Mouse (Mus musculus) MEL (cell line): Measurements from ENCODE around the gene Rora. TPM values are rescaled to one million over a fixed set of nuclear protein-coding genes. Genes with fewer than 3 reads are reported as not detected.

Experiments
- DNase-seq: peaks from one replicate; pipeline ENCODE4 v3.0.0; 2011; ENCODE audit warnings: low read depth, low spot score
- H3K27ac ChIP-seq: 2 replicates; pipeline ENCODE4 v1.5.1; 2012; ENCODE audit warnings: low read depth, mild to moderate bottlenecking, control low read depth, low read length, moderate library complexity; ENCODE audit not compliant: control insufficient read depth
- H3K27me3 ChIP-seq, 2 experiments: fragments of 150-350 bp in 1 of 2; sonication (generic) in 1 of 2; 2 replicates each; pipeline ENCODE4 v1.6.1; 2012; ENCODE audit warnings: low read length in 2 of 2, mild to moderate bottlenecking in 2 of 2, improper control_type of control experiment in 1 of 2, moderate library complexity in 1 of 2; ENCODE audit not compliant: insufficient read depth in 2 of 2, control insufficient read depth in 1 of 2
- H3K36me3 ChIP-seq, 2 experiments: 2 replicates each; pipeline ENCODE4 v1.6.1; 2012 to 2014; ENCODE audit warnings: low read length in 2 of 2, improper control_type of control experiment in 1 of 2, inconsistent platforms in 1 of 2, mild to moderate bottlenecking in 1 of 2; ENCODE audit not compliant: insufficient read depth in 2 of 2, control insufficient read depth in 1 of 2
- H3K4me1 ChIP-seq, 2 experiments: fragments of 150-350 bp in 1 of 2; sonication (generic) in 1 of 2; 2 replicates each; pipeline ENCODE4 v1.6.1; 2012; ENCODE audit warnings: low read length in 2 of 2, improper control_type of control experiment in 1 of 2, mild to moderate bottlenecking in 1 of 2; ENCODE audit not compliant: insufficient read depth in 2 of 2, control insufficient read depth in 1 of 2
- H3K4me3 ChIP-seq, 2 experiments: fragments of 150-350 bp in 1 of 2; sonication (generic) in 1 of 2; 2 replicates each; pipeline ENCODE4 v1.5.1; 2012; ENCODE audit warnings: low read depth in 2 of 2, low read length in 2 of 2, mild to moderate bottlenecking in 2 of 2, moderate library complexity in 2 of 2, control low read depth in 1 of 2, improper control_type of control experiment in 1 of 2; ENCODE audit not compliant: control insufficient read depth in 1 of 2, insufficient read depth in 1 of 2
- H3K79me2 ChIP-seq: 2 replicates; pipeline ENCODE4 v1.6.1; 2012; ENCODE audit warnings: mild to moderate bottlenecking, low read length, moderate library complexity; ENCODE audit not compliant: control insufficient read depth, poor library complexity, insufficient read depth
- H3K9ac ChIP-seq: 2 replicates; pipeline ENCODE4 v1.6.1; 2012; ENCODE audit warnings: low read depth, mild to moderate bottlenecking, control low read depth, low read length, moderate library complexity; ENCODE audit not compliant: control insufficient read depth, poor library complexity, severe bottlenecking
- H3K9me3 ChIP-seq: fragments of 150-350 bp; sonication (generic); replicated peaks from 2 replicates; pipeline ENCODE4 v1.6.1; 2012; ENCODE audit warnings: mild to moderate bottlenecking, low read length, improper control_type of control experiment, moderate library complexity; ENCODE audit not compliant: insufficient read depth
- BHLHE40 ChIP-seq: IDR thresholded peaks from 2 replicates; pipeline ENCODE4 v1.6.1; 2012; ENCODE audit warnings: low read depth, mild to moderate bottlenecking, inconsistent platforms, low read length, improper control_type of control experiment, borderline replicate concordance
- CHD1 ChIP-seq: IDR thresholded peaks from 2 replicates; pipeline ENCODE4 v1.6.1; 2012; ENCODE audit warnings: low read depth, mild to moderate bottlenecking, inconsistent platforms, low read length, improper control_type of control experiment
- CHD2 ChIP-seq: IDR thresholded peaks from 2 replicates; pipeline ENCODE4 v1.6.1; 2011; ENCODE audit warnings: low read length, improper control_type of control experiment
- E2F4 ChIP-seq: IDR thresholded peaks from 2 replicates; pipeline ENCODE4 v1.6.1; 2011; ENCODE audit warnings: low read depth, low read length, improper control_type of control experiment, borderline replicate concordance
- EP300 ChIP-seq, 2 experiments: IDR thresholded peaks; 2 replicates each; pipeline ENCODE4 v1.6.1; 2011; ENCODE audit warnings: improper control_type of control experiment in 2 of 2, low read length in 2 of 2, low read depth in 1 of 2, mild to moderate bottlenecking in 1 of 2
- GABPA ChIP-seq: IDR thresholded peaks from 2 replicates; pipeline ENCODE4 v1.6.1; 2012; ENCODE audit warnings: low read depth, mild to moderate bottlenecking, inconsistent platforms, low read length, improper control_type of control experiment, moderate library complexity
- JUND ChIP-seq: IDR thresholded peaks from 2 replicates; pipeline ENCODE4 v1.6.1; 2011; ENCODE audit warnings: low read depth, mild to moderate bottlenecking, improper control_type of control experiment, low read length
- MAFK ChIP-seq: IDR thresholded peaks from 2 replicates; pipeline ENCODE4 v1.6.1; 2011; ENCODE audit warnings: low read depth, mild to moderate bottlenecking, low read length, improper control_type of control experiment, borderline replicate concordance
- MAX ChIP-seq: IDR thresholded peaks from 2 replicates; pipeline ENCODE4 v1.6.1; 2011; ENCODE audit warnings: low read length, improper control_type of control experiment
- MAZ ChIP-seq: IDR thresholded peaks from 2 replicates; pipeline ENCODE4 v1.6.1; 2012; ENCODE audit warnings: low read depth, mild to moderate bottlenecking, inconsistent platforms, low read length, improper control_type of control experiment
- MEF2A ChIP-seq: IDR thresholded peaks from 2 replicates; pipeline ENCODE4 v1.6.1; 2014; ENCODE audit warnings: low read depth, mild to moderate bottlenecking, inconsistent platforms, low read length, improper control_type of control experiment; ENCODE audit not compliant: poor library complexity, insufficient replicate concordance, severe bottlenecking; ENCODE audit errors: extremely low read depth
- MXI1 ChIP-seq: IDR thresholded peaks from 2 replicates; pipeline ENCODE4 v1.6.1; 2011; ENCODE audit warnings: mild to moderate bottlenecking, low read depth, low read length, improper control_type of control experiment
- MYB ChIP-seq: IDR thresholded peaks from 2 replicates; pipeline ENCODE4 v1.6.1; 2011; ENCODE audit warnings: mild to moderate bottlenecking, low read depth, low read length, improper control_type of control experiment
- MYC ChIP-seq: IDR thresholded peaks from 2 replicates; pipeline ENCODE4 v1.6.1; 2011; ENCODE audit warnings: low read depth, mild to moderate bottlenecking, low read length, improper control_type of control experiment, moderate library complexity
- NELFE ChIP-seq: IDR thresholded peaks from 2 replicates; pipeline ENCODE4 v1.6.1; 2011; ENCODE audit warnings: low read depth, low read length, improper control_type of control experiment
- NRF1 ChIP-seq: IDR thresholded peaks from 2 replicates; pipeline ENCODE4 v1.6.1; 2014; ENCODE audit warnings: low read depth, mild to moderate bottlenecking, inconsistent platforms, low read length, improper control_type of control experiment, moderate library complexity; ENCODE audit not compliant: poor library complexity, insufficient read depth, severe bottlenecking
- POLR2A ChIP-seq, 2 experiments: IDR thresholded peaks; 2 replicates each; pipeline ENCODE4 v1.6.1; 2011 to 2012; ENCODE audit warnings: low read length in 2 of 2, mild to moderate bottlenecking in 2 of 2, control low read depth in 1 of 2, improper control_type of control experiment in 1 of 2, low read depth in 1 of 2, moderate library complexity in 1 of 2; ENCODE audit not compliant: control insufficient read depth in 1 of 2, insufficient read depth in 1 of 2, poor library complexity in 1 of 2
- POLR2AphosphoS2 ChIP-seq: IDR thresholded peaks from 2 replicates; pipeline ENCODE4 v1.6.1; 2011; ENCODE audit warnings: low read length, improper control_type of control experiment
- SIN3A ChIP-seq: IDR thresholded peaks from 2 replicates; pipeline ENCODE4 v1.6.1; 2012; ENCODE audit warnings: low read length, improper control_type of control experiment, inconsistent platforms
- SMC3 ChIP-seq: IDR thresholded peaks from 2 replicates; pipeline ENCODE4 v1.6.1; 2011; ENCODE audit warnings: low read depth, low read length, improper control_type of control experiment
- TAL1 ChIP-seq: IDR thresholded peaks from 2 replicates; pipeline ENCODE4 v1.6.1; 2012; ENCODE audit warnings: mild to moderate bottlenecking, inconsistent platforms, low read length, moderate library complexity, mixed read lengths
- TBP ChIP-seq: IDR thresholded peaks from 2 replicates; pipeline ENCODE4 v1.8.0; 2011; ENCODE audit warnings: low read depth, low read length, improper control_type of control experiment
- UBTF ChIP-seq: IDR thresholded peaks from 2 replicates; pipeline ENCODE4 v1.6.1; 2012; ENCODE audit warnings: low read depth, mild to moderate bottlenecking, inconsistent platforms, low read length, improper control_type of control experiment, moderate library complexity, borderline replicate concordance; ENCODE audit not compliant: insufficient read depth
- USF1 ChIP-seq: IDR thresholded peaks from 2 replicates; pipeline ENCODE4 v1.6.1; 2014; ENCODE audit warnings: low read depth, mild to moderate bottlenecking, inconsistent platforms, low read length, improper control_type of control experiment, moderate library complexity
- USF2 ChIP-seq, 2 experiments: IDR thresholded peaks; 2 replicates each; pipeline ENCODE4 v1.6.1; 2011 to 2012; ENCODE audit warnings: improper control_type of control experiment in 2 of 2, low read length in 2 of 2, borderline replicate concordance in 1 of 2, inconsistent platforms in 1 of 2, low read depth in 1 of 2, mild to moderate bottlenecking in 1 of 2; ENCODE audit not compliant: insufficient read depth in 1 of 2
- ZKSCAN1 ChIP-seq: IDR thresholded peaks from 2 replicates; pipeline ENCODE4 v1.6.1; 2012; ENCODE audit warnings: low read depth, mild to moderate bottlenecking, inconsistent platforms, low read length, improper control_type of control experiment, moderate library complexity
- polyA plus RNA-seq, 2 experiments: library from polyadenylated mRNA; stranded (reverse) in 1 of 2; unstranded in 1 of 2; fragments of >175 nt in 1 of 2; fragments of >200 nt in 1 of 2; gene quantifications; 2 replicates each; pipeline versions ENCODE4 v1.2.1 to v1.2.4; 2012; ENCODE audit warnings: low replicate concordance in 2 of 2, low read depth in 1 of 2; ENCODE audit not compliant: insufficient read length in 2 of 2, insufficient read depth in 1 of 2, missing spikeins in 1 of 2
- total RNA-seq: library from RNA; depleted of rRNA; stranded (reverse); fragments of 300-350 nt; gene quantifications from 2 replicates; pipeline ENCODE4 v1.2.3, GENCODE M21; 2012

The Rora gene
- total and polyA plus RNA-seq, 3 experiments = not detected

DNA sequence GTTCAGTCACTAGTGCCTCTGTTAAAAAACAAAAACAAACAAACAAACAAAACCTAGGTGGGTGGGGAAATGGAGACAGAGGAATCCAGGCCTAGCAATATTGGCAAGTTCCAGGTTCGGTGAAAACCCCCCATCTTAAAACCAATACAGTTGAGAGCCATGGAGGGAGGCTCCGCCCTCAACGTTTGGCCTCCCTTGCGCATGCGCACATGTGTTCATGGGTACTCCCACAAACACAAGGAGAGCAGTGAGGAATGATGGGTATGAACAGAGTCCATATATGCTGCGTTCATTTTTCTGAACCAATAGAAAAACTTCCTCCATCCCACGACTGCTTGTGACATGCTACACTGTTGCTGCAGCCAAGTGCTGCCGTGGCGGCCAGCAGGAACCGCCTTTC, 690.3 kb downstream of the Rora start:
- Histone ChIP-seq H3K4me3 (no peak overlapping the region), H3K27ac (no peak overlapping the region), H3K9me3 (no peaks in the 10 kb centered on the region), H3K9ac (no peak overlapping the region), H3K4me1 (no peaks in the 10 kb centered on the region), H3K36me3 (no peaks in the 10 kb centered on the region), H3K27me3 (no peaks in the 10 kb centered on the region; a peak in 1 of 4 replicates), H3K79me2 (no peaks in the 10 kb centered on the region)
- no peak for TF ChIP-seq MAX
- TF ChIP-seq USF1 = no peak
- no peak for TF ChIP-seq GABPA
- TF ChIP-seq MXI1 = no peak
- no peak for TF ChIP-seq E2F4
- no peak for TF ChIP-seq BHLHE40
- no peak for TF ChIP-seq NRF1
- TF ChIP-seq ZKSCAN1 = no peak
- no peak for TF ChIP-seq POLR2AphosphoS2
- no peak for TF ChIP-seq MEF2A
- TF ChIP-seq USF2 (IDR thresholded peaks at IDR 0.05; ENCODE audit: borderline replicate concordance in 1 of 2, insufficient read depth in 1 of 2, low read depth in 1 of 2, low read length in 2 of 2) = no peak
- no peak for TF ChIP-seq MAZ
- TF ChIP-seq MYB = no peak
- TF ChIP-seq CHD2 = no peak
- DNase-seq = no peak

DNA sequence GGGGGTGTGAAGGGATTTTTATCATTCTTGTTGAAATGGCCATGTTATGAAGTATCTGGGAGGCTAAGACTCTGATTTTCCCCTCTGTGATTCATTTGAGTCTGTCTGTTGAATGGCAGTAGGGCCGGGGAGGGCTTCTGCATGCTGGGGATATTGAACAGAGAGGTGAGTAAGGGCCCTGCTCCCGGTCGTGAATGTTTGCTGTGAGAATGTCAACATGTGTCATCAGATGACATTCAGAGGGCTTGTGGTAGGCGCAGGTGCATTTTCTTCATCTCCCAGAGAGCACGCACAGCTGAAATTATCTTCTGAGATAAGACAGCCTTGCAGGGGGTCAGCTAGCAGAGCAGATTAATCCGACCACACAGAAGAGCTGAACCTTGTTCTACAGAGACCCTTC, 692.0 kb downstream of the Rora start:
- no peaks in the 10 kb centered on the region for H3K79me2 ChIP-seq
- TF ChIP-seq MEF2A (no peak), CHD1 (no peak), NRF1 (no peak), MYB (no peak), EP300 (IDR thresholded peaks at IDR 0.05; ENCODE audit: low read depth in 1 of 2, low read length in 2 of 2) (no peak), SMC3 (no peak), MYC (no peak), SIN3A (no peak), MXI1 (no peak), TAL1 (no peak), POLR2AphosphoS2 (no peak), JUND (no peak), CHD2 (no peak), NELFE (no peak), TBP (no peak), MAX (no peak), BHLHE40 (no peak), POLR2A (IDR thresholded peaks at IDR 0.05; ENCODE audit: control insufficient read depth in 1 of 2, insufficient read depth in 1 of 2, low read depth in 1 of 2, low read length in 2 of 2, poor library complexity in 1 of 2) (no peak), UBTF (no peak), MAFK (no peak)
- TF ChIP-seq, all 39 proteins: peak for 0
- Histone ChIP-seq H3K4me3 (no peak overlapping the region), H3K27ac (no peak overlapping the region), H3K36me3 (no peaks in the 10 kb centered on the region), H3K9ac (no peak overlapping the region), H3K9me3 (no peaks in the 10 kb centered on the region), H3K4me1 (no peaks in the 10 kb centered on the region), H3K27me3 (no peaks in the 10 kb centered on the region; a peak in 1 of 4 replicates)
- no peak for DNase-seq
